Mouse (Mus musculus): ENCODE results near the gene Rexo4. TPM values are rescaled to one million over a fixed set of nuclear protein-coding genes. Genes with fewer than 3 reads are reported as not detected.

Gene Rexo4
- total RNA-seq, 4 experiments from 2014 or later = 28.5 to 44.6 (median 37.5) TPM

DNA sequence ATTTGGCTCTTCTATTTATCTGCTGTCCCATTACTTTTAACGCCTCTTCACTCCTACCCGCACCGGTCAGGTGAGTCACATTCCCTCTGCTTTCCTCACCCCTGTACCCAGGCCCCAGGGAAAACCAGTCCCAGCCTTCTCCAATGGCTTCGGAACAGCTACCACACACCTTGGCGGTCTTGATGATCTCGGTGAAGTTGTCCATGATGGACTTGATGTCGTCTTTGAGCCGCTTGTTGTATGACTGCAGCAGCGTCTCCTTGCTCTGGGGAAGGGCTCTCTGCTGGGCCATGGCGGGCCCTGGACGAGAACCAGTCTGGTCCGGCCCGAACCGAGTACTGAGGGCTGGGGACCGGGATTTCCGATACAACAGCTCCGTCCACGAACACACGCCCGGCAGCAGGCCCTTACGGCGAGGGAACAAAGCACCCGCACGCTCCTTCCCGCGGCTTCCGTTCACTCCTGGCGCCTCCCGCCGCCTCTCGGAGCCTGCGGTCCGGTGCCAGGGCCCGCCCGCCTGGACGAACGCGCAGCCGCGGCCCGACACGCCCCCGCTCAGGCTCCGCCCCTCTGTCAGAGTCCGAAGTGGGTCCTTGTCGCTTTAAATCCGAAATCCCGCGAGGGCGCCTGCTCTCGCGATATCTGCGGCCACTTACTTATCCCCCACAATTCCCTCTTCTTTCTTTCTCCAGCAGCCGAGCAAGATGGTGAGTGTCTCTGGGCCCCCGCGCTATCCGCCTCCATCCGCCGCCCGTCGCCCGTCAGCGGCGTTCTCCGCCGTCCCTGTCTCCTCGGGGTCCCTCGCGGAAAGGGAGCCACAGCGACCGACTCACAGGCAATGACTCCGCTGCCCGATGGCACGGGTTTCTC, 53.8 kb downstream of the Rexo4 start, which contains the start of the genes Med22 and Rpl7a:
TSS of gene Med22 (minus strand) at position 554 of the 870 bp plus-strand sequence.
TSS of gene Rpl7a (plus strand) at position 641 of the 870 bp plus-strand sequence.
- peak; percentile 99 for DNase-seq

DNA sequence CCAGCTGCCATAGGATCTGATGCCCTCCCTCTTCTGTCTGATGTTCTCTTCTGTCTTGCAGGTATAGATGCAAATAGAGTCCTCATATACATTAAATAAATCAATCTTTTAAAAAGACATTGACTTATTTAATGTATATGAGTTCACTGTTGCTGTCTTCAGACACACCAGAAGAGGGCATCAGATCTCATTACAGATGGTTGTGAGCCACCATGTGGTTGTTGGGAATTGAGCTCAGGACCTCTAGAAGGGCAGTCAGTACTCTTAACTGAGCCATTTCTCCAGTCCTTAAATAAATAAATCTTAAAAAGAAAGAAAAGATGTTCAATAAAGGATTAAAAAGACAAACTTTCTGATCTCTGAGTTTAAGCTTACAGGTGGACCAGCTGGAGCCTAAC, 54.8 kb downstream of the Rexo4 start:
- DNase-seq = no peak

DNA sequence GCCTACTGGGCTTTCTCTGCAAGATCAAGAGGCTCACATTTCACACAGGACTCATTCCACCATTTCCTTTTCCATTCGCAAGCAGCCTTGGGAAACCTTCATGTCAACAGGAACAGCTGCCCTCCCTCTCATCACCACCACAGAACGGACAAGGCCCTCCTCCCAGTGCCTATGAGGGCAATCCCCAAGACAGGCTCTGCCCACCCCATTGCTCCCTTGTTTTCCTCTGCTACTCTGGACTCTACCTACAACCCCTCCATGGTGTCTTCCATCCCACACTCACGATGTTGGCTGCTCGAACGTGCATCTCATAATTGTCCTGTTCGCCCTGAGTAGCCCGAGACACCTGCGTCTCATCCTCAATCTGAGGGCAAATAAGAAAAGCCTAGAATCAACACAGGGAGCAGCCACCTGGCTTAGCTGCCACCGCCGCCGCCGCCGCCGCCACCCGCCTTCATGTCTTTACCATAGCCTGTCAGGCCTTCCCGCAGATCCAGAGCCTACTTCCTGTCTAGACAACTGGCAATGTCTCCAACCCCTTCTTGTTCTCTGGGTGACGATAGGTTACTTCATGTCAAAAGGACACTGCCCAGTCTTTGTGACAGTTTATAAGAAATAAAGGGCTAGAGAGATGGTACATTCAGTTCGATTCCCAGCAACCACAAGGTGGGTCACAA, 55.3 kb downstream of the Rexo4 start:
- DNase-seq = no peak

DNA sequence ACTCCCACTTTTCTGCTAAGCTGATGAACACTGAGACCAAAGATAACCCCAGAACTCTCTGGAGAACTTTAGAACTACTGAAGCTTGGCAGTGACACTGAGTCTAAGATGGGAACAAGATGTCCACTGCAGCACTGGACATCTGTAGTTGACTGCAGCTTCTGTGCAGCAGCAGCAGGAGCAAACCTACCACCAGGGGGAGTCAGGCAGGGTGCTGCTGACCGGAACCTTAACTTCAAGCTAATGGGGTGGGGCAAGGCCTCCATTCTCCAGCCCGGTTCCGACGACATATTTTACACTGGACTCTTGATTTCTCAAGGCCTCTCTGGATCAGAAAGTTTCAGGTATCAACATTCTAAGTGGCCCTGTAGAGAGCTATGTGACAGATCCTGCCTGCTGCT, 57.1 kb downstream of the Rexo4 start:
- no peak for DNase-seq

DNA sequence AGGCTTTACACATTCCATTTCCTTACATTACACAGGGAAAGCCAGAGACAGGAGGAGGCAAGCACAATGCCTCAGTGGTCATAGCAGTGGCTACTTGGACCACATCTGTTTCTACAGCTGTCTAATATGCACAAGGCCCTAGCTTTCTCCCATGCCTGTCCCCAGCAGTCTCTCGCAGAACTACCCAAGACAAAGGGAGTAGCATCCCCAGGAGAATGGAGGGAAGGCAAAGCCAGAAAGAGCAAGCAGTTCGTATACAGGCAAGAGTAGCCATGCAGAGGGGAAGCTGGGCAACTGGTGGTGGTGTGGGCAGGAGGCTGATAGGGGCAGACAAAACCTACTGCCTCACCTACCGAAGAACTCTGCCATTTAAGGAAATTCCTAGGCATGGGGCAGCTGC, 57.8 kb downstream of the Rexo4 start:
- no peak for DNase-seq

DNA sequence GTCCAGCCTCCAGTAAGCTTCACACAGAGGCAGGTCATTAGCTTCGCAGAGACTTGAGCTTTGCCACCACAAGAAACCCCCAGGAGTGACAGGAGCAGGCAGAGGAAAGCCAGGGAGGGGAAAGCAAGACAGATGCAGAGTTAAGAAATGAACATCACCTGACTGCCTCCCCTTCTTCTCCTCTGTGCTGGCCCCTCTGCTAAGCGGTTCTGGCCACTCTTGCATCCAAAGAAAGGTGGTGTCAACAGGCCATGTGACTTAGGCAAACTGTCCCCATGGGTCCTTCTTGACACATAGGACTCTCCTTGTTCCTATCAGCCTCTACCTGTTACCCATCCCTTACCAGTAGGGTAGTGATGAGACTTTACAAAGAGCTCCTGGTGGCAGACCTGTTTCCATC, 58.2 kb downstream of the Rexo4 start:
- DNase-seq = no peak

Other genes starting within 250 kb of the Rexo4 start
- gene Abo, start 99.4 kb downstream of the Rexo4 start, total RNA-seq (2022) = not detected
- 10 to 100 TPM; 26.0 to 32.8 (median 28.9) TPM for gene Surf6, start 61.5 kb downstream of the Rexo4 start, total RNA-seq (2022)
- gene Med22, start 53.7 kb downstream of the Rexo4 start, total RNA-seq (2022) = 10 to 100 TPM; 51.6 to 73.6 (median 62.4) TPM
- gene Rpl7a, start 53.6 kb downstream of the Rexo4 start, total RNA-seq (2022) = 100 to 1,000 TPM; 424 to 496 (median 462) TPM
- gene Surf2, start 48.0 kb downstream of the Rexo4 start, total RNA-seq (2022) = 10 to 100 TPM; 43.1 to 55.8 (median 52.2) TPM
- 100 to 1,000 TPM; 128 to 137 (median 135) TPM for gene Surf1, start 47.9 kb downstream of the Rexo4 start, total RNA-seq (2022)
- gene Surf4, start 30.5 kb downstream of the Rexo4 start, total RNA-seq (2022) = 100 to 1,000 TPM; 161 to 218 (median 182) TPM
- gene Stkld1, start 30.3 kb downstream of the Rexo4 start, total RNA-seq (2022) = under 1 TPM in 2 of 4 experiments, not detected in 2; 0.75 to 0.77 TPM
- not detected for gene Adamts13, start 9.0 kb upstream of the Rexo4 start, total RNA-seq (2022)
- 10 to 100 TPM; 64.5 to 73.5 (median 66.9) TPM for gene Cacfd1, start 45.5 kb upstream of the Rexo4 start, total RNA-seq (2022)
- gene Slc2a6, start 63.6 kb upstream of the Rexo4 start, total RNA-seq (2022) = 1 to 10 TPM in 2 of 4 experiments, under 1 TPM in 2; 0.87 to 1.2 (median 1.0) TPM
- under 1 TPM in 1 of 4 experiments, not detected in 3; 0.20 TPM for gene Mymk, start 107.8 kb upstream of the Rexo4 start, total RNA-seq (2022)
- gene Adamtsl2, start 115.0 kb upstream of the Rexo4 start, total RNA-seq (2022) = 10 to 100 TPM; 14.3 to 24.8 (median 19.3) TPM
- gene Fam163b, start 178.1 kb upstream of the Rexo4 start, total RNA-seq (2022) = 1 to 10 TPM; 2.5 to 4.4 (median 3.5) TPM
- 100 to 1,000 TPM; 394 to 536 (median 504) TPM for gene Dbh, start 200.8 kb upstream of the Rexo4 start, total RNA-seq (2022)

Measured in adrenal gland, adult 8-10 months (tissue).